In the genomic region with DNA sequence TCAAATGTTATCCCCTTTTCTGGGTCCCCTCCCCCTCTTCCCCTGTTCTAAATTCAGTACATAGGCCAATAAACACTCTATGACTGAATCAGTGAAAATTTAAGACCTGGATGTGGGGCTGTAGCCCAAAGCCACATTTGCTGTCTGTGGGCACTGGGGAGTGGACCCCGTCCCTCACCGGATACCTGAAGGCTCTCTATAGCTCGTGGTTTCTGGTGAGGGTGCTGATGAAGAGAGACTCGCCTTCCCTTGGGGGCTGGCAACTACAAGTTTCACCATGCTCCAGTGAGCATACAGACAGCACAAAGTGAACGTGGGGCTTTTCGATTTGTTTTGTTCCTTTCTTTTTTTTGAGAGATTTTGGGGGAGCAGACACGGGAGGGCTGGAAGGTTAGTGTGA, we compare ENCODE assay signal across 22 mouse cellular contexts.
"Had no signal": no experiment of that assay in that cellular context is flagged by ENCODE, and none has a peak within 500 bp of the region (broad histone marks: within the 10 kb centered on the region; RNA-seq: fewer than 3 reads in every experiment).

No protein-coding gene starts in this region.

- H3K4me3 ChIP-seq: heart, adult 2 months; heart, embryonic 13.5 days; heart, embryonic 15.5 days; hindbrain, embryonic 10.5 days; hindbrain, embryonic 12.5 days; intestine, embryonic 15.5 days; layer of hippocampus, adult 2 months; limb, embryonic 13.5 days; limb, embryonic 15.5 days; liver, embryonic 12.5 days had no signal

- DNase-seq: gastrocnemius, postnatal 14 days; heart, adult 2 months; heart, postnatal 14 days; heart, postnatal 4 days; kidney, adult 18-20 months; kidney, adult 8-10 months; kidney, postnatal 10 days; kidney, postnatal 25 days; kidney, postnatal 4 days; left cerebral cortex, postnatal 4 days had no signal

- H3K27me3 ChIP-seq: heart, embryonic 13.5 days; heart, embryonic 15.5 days; hindbrain, embryonic 12.5 days; intestine, embryonic 15.5 days; limb, embryonic 13.5 days; limb, embryonic 15.5 days; liver, embryonic 12.5 days had no signal

- H3K9ac ChIP-seq: heart, embryonic 13.5 days; heart, embryonic 15.5 days; hindbrain, embryonic 12.5 days; hindbrain, embryonic 14.5 days; intestine, embryonic 15.5 days; limb, embryonic 13.5 days; limb, embryonic 15.5 days; liver, embryonic 12.5 days; liver, embryonic 14.5 days had no signal

- H3K4me1 ChIP-seq: heart, embryonic 13.5 days; heart, embryonic 15.5 days; intestine, embryonic 15.5 days; limb, embryonic 15.5 days; liver, embryonic 12.5 days had no signal

- H3K9me3 ChIP-seq: heart, embryonic 13.5 days; heart, embryonic 15.5 days; hindbrain, embryonic 10.5 days; hindbrain, embryonic 12.5 days; intestine, embryonic 15.5 days; limb, embryonic 13.5 days; limb, embryonic 15.5 days; liver, embryonic 12.5 days had no signal

- H3K27ac ChIP-seq: heart, adult 2 months; heart, embryonic 13.5 days; heart, embryonic 15.5 days; hindbrain, embryonic 10.5 days; hindbrain, embryonic 12.5 days; hindbrain, embryonic 14.5 days; intestine, embryonic 15.5 days; layer of hippocampus, adult 2 months; limb, embryonic 13.5 days; limb, embryonic 15.5 days; liver, embryonic 12.5 days; liver, embryonic 14.5 days had no signal

- H3K4me2 ChIP-seq: heart, embryonic 11.5 days; heart, embryonic 13.5 days; heart, embryonic 15.5 days; hindbrain, embryonic 12.5 days; hindbrain, embryonic 14.5 days; intestine, embryonic 15.5 days; limb, embryonic 13.5 days; limb, embryonic 15.5 days; liver, embryonic 12.5 days had no signal

- H3K36me3 ChIP-seq: heart, embryonic 13.5 days; heart, embryonic 15.5 days; hindbrain, embryonic 10.5 days; hindbrain, embryonic 12.5 days; intestine, embryonic 15.5 days; limb, embryonic 13.5 days; limb, embryonic 15.5 days; liver, embryonic 12.5 days had no signal
